In genomic region chr8:75203420-75203819, GRCm38 (mm10) we compare ENCODE assay signal across 27 mouse cellular contexts. TPM values are rescaled to one million over a fixed set of nuclear protein-coding genes. Genes with fewer than 3 reads are reported as not detected.
DNase-seq lines count a peak whose midpoint lies in the region; ATAC-seq and TF ChIP-seq lines count a peak whose summit lies in the region.
"Had no signal": no experiment of that assay in that cellular context is flagged by ENCODE, and none has a peak within 500 bp of the region (broad histone marks: within the 10 kb centered on the region; RNA-seq: fewer than 3 reads in every experiment).

No protein-coding gene starts in this region.

- H3K36me3 ChIP-seq in liver, postnatal 0 days (replicated peaks; ENCODE audit: insufficient read depth, low read length), result no peaks in the 10 kb centered on the region
- no peaks in the 10 kb centered on the region for H3K36me3 ChIP-seq in liver, embryonic 11.5 days (ENCODE audit: control insufficient read depth, insufficient read depth, low read length)
- H3K36me3 ChIP-seq: embryonic facial prominence, embryonic 13.5 days; embryonic facial prominence, embryonic 15.5 days; forebrain, embryonic 10.5 days; forebrain, embryonic 12.5 days; G1E had no signal

- no peaks in the 10 kb centered on the region for H3K27me3 ChIP-seq in liver, postnatal 0 days (ENCODE audit: insufficient read depth, low read length)
- H3K27me3 ChIP-seq in liver, embryonic 11.5 days (replicated peaks; ENCODE audit: control insufficient read depth, insufficient read depth, low read length), result no peaks in the 10 kb centered on the region; the same call in 1 of the 2 replicates
- H3K27me3 ChIP-seq: embryonic facial prominence, embryonic 13.5 days; embryonic facial prominence, embryonic 15.5 days; Patski had no signal

- no peak for TF ChIP-seq CTCF in liver, postnatal 0 days (IDR thresholded peaks at IDR 0.05; ENCODE audit: low read depth)

- no peak overlapping the region for H3K9ac ChIP-seq in liver, postnatal 0 days (replicated peaks)
- no peak overlapping the region for H3K9ac ChIP-seq in liver, embryonic 11.5 days (ENCODE audit: low read depth, low read length)
- H3K9ac ChIP-seq: embryonic facial prominence, embryonic 13.5 days; embryonic facial prominence, embryonic 15.5 days; forebrain, embryonic 12.5 days had no signal

- no peak overlapping the region for H3K4me3 ChIP-seq in liver, postnatal 0 days (ENCODE audit: low read depth, low read length)
- H3K4me3 ChIP-seq in liver, embryonic 11.5 days (ENCODE audit: low read depth, low read length), result no peak overlapping the region
- H3K4me3 ChIP-seq: embryonic facial prominence, embryonic 13.5 days; embryonic facial prominence, embryonic 15.5 days; erythroblast, embryonic 14.5 days; forebrain, embryonic 10.5 days; forebrain, embryonic 12.5 days had no signal

- TF ChIP-seq EP300 in liver, postnatal 0 days (IDR thresholded peaks at IDR 0.05; ENCODE audit: low read depth), result no peak

- no peak overlapping the region for H3K27ac ChIP-seq in liver, postnatal 0 days (ENCODE audit: low read depth)
- H3K27ac ChIP-seq in liver, embryonic 11.5 days (ENCODE audit: low read depth, low read length), result no peak overlapping the region
- H3K27ac ChIP-seq: embryonic facial prominence, embryonic 13.5 days; embryonic facial prominence, embryonic 15.5 days; forebrain, embryonic 10.5 days; forebrain, embryonic 12.5 days had no signal

- no peak for DNase-seq in liver, postnatal 0 days
- no peak for DNase-seq in liver, embryonic 11.5 days (ENCODE audit: low spot score)
- DNase-seq in lung, postnatal 14 days, result no peak
- no peak for DNase-seq in frontal cortex, postnatal 14 days (ENCODE audit: low spot score in 2 of 2)
- DNase-seq: adrenal gland, adult 8-10 months; adrenal gland, postnatal 14 days; adrenal gland, postnatal 36 days; cerebellum, adult 11-12 months; cerebellum, adult 2 months; cerebellum, adult 9-10 months; cerebellum, postnatal 10 days; cerebellum, postnatal 25 days; embryo, embryonic 11 days had no signal

- no peaks in the 10 kb centered on the region for H3K9me3 ChIP-seq in liver, postnatal 0 days (ENCODE audit: low read length)
- no peaks in the 10 kb centered on the region for H3K9me3 ChIP-seq in liver, embryonic 11.5 days (ENCODE audit: control insufficient read depth, low read length)
- H3K9me3 ChIP-seq: embryonic facial prominence, embryonic 13.5 days; embryonic facial prominence, embryonic 15.5 days; forebrain, embryonic 10.5 days; forebrain, embryonic 12.5 days; G1E had no signal

- no peak overlapping the region for H3K4me2 ChIP-seq in liver, postnatal 0 days (ENCODE audit: low read depth, low read length)
- no peak overlapping the region for H3K4me2 ChIP-seq in liver, embryonic 11.5 days
- H3K4me2 ChIP-seq: embryonic facial prominence, embryonic 13.5 days; embryonic facial prominence, embryonic 15.5 days; forebrain, embryonic 12.5 days had no signal

- ATAC-seq in liver, postnatal 0 days, result 0 out of 2 replicates have a peak, but pooled peaks have one; percentile 14
- ATAC-seq in liver, embryonic 11.5 days (replicated peaks; ENCODE audit: low FRiP score), result no peak
- ATAC-seq in granulocyte monocyte progenitor cell, adult 5-6 weeks (replicated peaks; ENCODE audit: poor library complexity, severe bottlenecking), result peak; percentile 69
- ATAC-seq in megakaryocyte progenitor cell, adult 5-6 weeks (replicated peaks; ENCODE audit: poor library complexity), result peak; percentile 69
- ATAC-seq: activated CD4-positive, CD25-positive, alpha-beta regulatory T cell, adult 4 months; CD4-positive, CD25-positive, alpha-beta regulatory T cell, adult 4 months; forebrain, embryonic 14.5 days; forebrain, embryonic 16.5 days; Patski had no signal

- H3K4me1 ChIP-seq in liver, postnatal 0 days (ENCODE audit: insufficient read depth), result peaks cover 7% of the 10 kb centered on the region
- H3K4me1 ChIP-seq in liver, embryonic 11.5 days (replicated peaks; ENCODE audit: control insufficient read depth, insufficient read depth, low read length), result no peaks in the 10 kb centered on the region
- H3K4me1 ChIP-seq: embryonic facial prominence, embryonic 13.5 days; embryonic facial prominence, embryonic 15.5 days; forebrain, embryonic 12.5 days had no signal

- WGBS in liver, postnatal 0 days (ENCODE audit: insufficient replicate concordance), result 28% methylated on average over 2 of the region's 2 CpGs
- 49% methylated on average over 2 of the region's 2 CpGs for WGBS in liver, embryonic 11.5 days

RNA-seq across cellular contexts. Expression of gene Rasd2, which starts 10.3 kb away (rescaled TPM):
- 0.09 TPM in 2 replicates for polyA plus RNA-seq in liver, postnatal 0 days (2015; fragmentation: Nextera tagmentation; extraction: Ambion mirVana)
- polyA plus RNA-seq in liver, embryonic 11.5 days (2014; fragmentation: Nextera tagmentation; extraction: Ambion mirVana), result 0.05 TPM in 1 of 2 replicates, not detected in the other
- total RNA-seq in granulocyte monocyte progenitor cell, adult 5-6 weeks (2014; fragmentation: Nextera tagmentation), result not detected in 2 replicates
- 0.22 TPM in 1 of 2 replicates, not detected in the other for total RNA-seq in granulocyte monocyte progenitor cell, adult 5-6 weeks (2017)
- 0.12 TPM in 1 of 2 replicates, not detected in the other for total RNA-seq in megakaryocyte progenitor cell, adult 5-6 weeks (2015)
- 0.04 TPM in 1 of 2 replicates, not detected in the other for total RNA-seq in megakaryocyte progenitor cell, adult 5-6 weeks (2017)
- total RNA-seq: CH12.LX had no signal
- polyA plus RNA-seq: CD4-positive, CD25-positive, alpha-beta regulatory T cell, adult 4 months; erythroblast, embryonic 14.5 days; G1E had no signal
